Comparison of ENCODE assay signal across 9 mouse cellular contexts in genomic region chr10:88669719-88670118, GRCm38 (mm10). TPM values are rescaled to one million over a fixed set of nuclear protein-coding genes. Genes with fewer than 3 reads are reported as not detected.
A peak's percentile ranks its signal among the peaks of the same experiment; 100 is the strongest.
DNase-seq lines count a peak whose midpoint lies in the region; TF ChIP-seq lines count a peak whose summit lies in the region.
"Had no signal": no experiment of that assay in that cellular context is flagged by ENCODE, and none has a peak within 500 bp of the region (broad histone marks: within the 10 kb centered on the region; RNA-seq: fewer than 3 reads in every experiment).

No protein-coding gene starts in this region.

- no peaks in the 10 kb centered on the region for H3K27me3 ChIP-seq in liver, adult 2 months (ENCODE audit: control insufficient read depth, insufficient read depth, low read length)

- no peak overlapping the region for H3K27ac ChIP-seq in liver, adult 2 months (replicated peaks; ENCODE audit: insufficient read depth, low read depth, low read length)

- no peaks in the 10 kb centered on the region for H3K4me1 ChIP-seq in liver, adult 2 months (ENCODE audit: control insufficient read depth, insufficient read depth, low read length)

- WGBS in liver, adult 2 months: 24% methylated on average over 1 of the region's 1 CpGs

- TF ChIP-seq POLR2A in liver, adult 2 months (IDR thresholded peaks at IDR 0.05; ENCODE audit: extremely low read depth, insufficient read depth, low read length): no peak

- H3K4me3 ChIP-seq in liver, adult 2 months (ENCODE audit: insufficient read depth, low read depth, low read length): no peak overlapping the region

- H3K79me2 ChIP-seq in liver, adult 2 months (ENCODE audit: control insufficient read depth, insufficient read depth, low read length): no peaks in the 10 kb centered on the region

- no peak overlapping the region for H3K9ac ChIP-seq in liver, adult 2 months (ENCODE audit: low read depth, low read length)

- 0 out of 2 replicates have a peak, but pooled peaks have one; percentile 17 for TF ChIP-seq CTCF in liver, adult 2 months (IDR thresholded peaks at IDR 0.05; ENCODE audit: low read depth, low read length)

- no peaks in the 10 kb centered on the region for H3K36me3 ChIP-seq in liver, adult 2 months (ENCODE audit: control insufficient read depth, insufficient read depth, low read length)

- DNase-seq in cerebellum, postnatal 10 days: peak; percentile 48 to 63
- no peak for DNase-seq in cerebellum, adult 11 months
- no peak for DNase-seq in liver, adult 2 months (ENCODE audit: extremely low read depth, low read depth, low spot score)
- DNase-seq in liver: no peak
- DNase-seq in adrenal gland, postnatal 25 days: peak; percentile 45
- peak; percentile 9 to 54 for DNase-seq in layer of hippocampus, postnatal 25 days (ENCODE audit: extremely low spot score in 1 of 2, low spot score in 1 of 2)
- no peak for DNase-seq in spleen, postnatal 36 days (ENCODE audit: low spot score in 2 of 2)
- no peak for DNase-seq in thymus, postnatal 36 days

RNA-seq across cellular contexts. Expression of gene Spic, which starts 15.1 kb away (rescaled TPM):
- total RNA-seq in liver, adult 2 months (2014; rRNA removed): 2.6 and 3.0 TPM in 2 replicates
- polyA plus RNA-seq in liver, adult 2 months (2012; rRNA removed): 0.19 and 0.37 TPM in 2 replicates
- 2.4 and 2.5 TPM in 2 replicates for total RNA-seq in adrenal gland, postnatal 25 days (2021)
- not detected for total RNA-seq in layer of hippocampus, postnatal 25 days (2021)
- polyA plus RNA-seq: limb, embryonic 11.5 days had no signal

Comparison
In these comparisons a context has a peak if more than half of its experiments do, and no peak if none do; other contexts are left out.
1. DNase-seq: peak in cerebellum, postnatal 10 days (2 of 2), adrenal gland, postnatal 25 days (single experiment) and layer of hippocampus, postnatal 25 days (2 of 2); none in cerebellum, adult 11 months (single experiment), liver, adult 2 months (single experiment), liver (single experiment), spleen, postnatal 36 days (0 of 2) and thymus, postnatal 36 days (0 of 2).